Mouse (Mus musculus): ENCODE measurements around the gene Pard6a.

The Pard6a gene

GRCm38 (mm10) chr8:105700566-105700965 is 382 bp upstream of the Pard6a start:
- in situ Hi-C loops (cut with MboI), result loop anchor here (25.0 kb wide), 1 partner anchor 237 kb away; the partner anchor contains the start of genes Ctrl, Lcat and Psmb10

GRCm38 (mm10) chr8:105702001-105702401 is 1.1 kb downstream of the Pard6a start:
- in situ Hi-C loops (cut with MboI), result loop anchor here (25.0 kb wide), 1 partner anchor 235 kb away; the partner anchor contains the start of genes Ctrl, Lcat and Psmb10

- in situ Hi-C loops (cut with MboI), result loop anchor here (25.0 kb wide), 1 partner anchor 234 kb away; the partner anchor contains the start of genes Ctrl, Lcat and Psmb10
These were observed 1.9 kb downstream of the Pard6a start for GRCm38 (mm10) chr8:105702731-105703415.

GRCm38 (mm10) chr8:105704146-105704812 is 3.3 kb downstream of the Pard6a start:
- in situ Hi-C loops (cut with MboI), result loop anchor here (25.0 kb wide), 1 partner anchor 233 kb away; the partner anchor contains the start of genes Ctrl, Lcat and Psmb10

GRCm38 (mm10) chr8:105704955-105705354 is 4.0 kb downstream of the Pard6a start:
- in situ Hi-C loops (cut with MboI), result loop anchor here (25.0 kb wide), 1 partner anchor 232 kb away; the partner anchor contains the start of genes Ctrl, Lcat and Psmb10

- in situ Hi-C loops (cut with MboI), result loop anchor here (25.0 kb wide), 1 partner anchor 231 kb away; the partner anchor contains the start of genes Ctrl, Lcat and Psmb10
These were observed 5.5 kb downstream of the Pard6a start for GRCm38 (mm10) chr8:105706426-105706825.

- in situ Hi-C loops (cut with MboI), result loop anchor here (25.0 kb wide), 1 partner anchor 230 kb away; the partner anchor contains the start of genes Ctrl, Lcat and Psmb10
These were observed 6.8 kb downstream of the Pard6a start, which contains the start of the genes 4933405L10Rik and Enkd1 for GRCm38 (mm10) chr8:105707498-105708403. Gene 4933405L10Rik (plus strand): TSS chr8:105707655. Gene Enkd1 (minus strand): TSS chr8:105708210.

GRCm38 (mm10) chr8:105708675-105709074 is 7.7 kb downstream of the Pard6a start:
- in situ Hi-C loops (cut with MboI), result loop anchor here (25.0 kb wide), 1 partner anchor 229 kb away; the partner anchor contains the start of genes Ctrl, Lcat and Psmb10

- in situ Hi-C loops (cut with MboI), result loop anchor here (25.0 kb wide), 1 partner anchor 228 kb away; the partner anchor contains the start of genes Ctrl, Lcat and Psmb10
These were observed 8.4 kb downstream of the Pard6a start for GRCm38 (mm10) chr8:105709317-105709716.

GRCm38 (mm10) chr8:105712286-105712685 is 11.3 kb downstream of the Pard6a start:
- in situ Hi-C loops (cut with MboI), result loop anchor here (25.0 kb wide), 1 partner anchor 225 kb away; the partner anchor contains the start of genes Ctrl, Lcat and Psmb10

- in situ Hi-C loops (cut with MboI), result loop anchor here (25.0 kb wide), 1 partner anchor 223 kb away; the partner anchor contains the start of genes Ctrl, Lcat and Psmb10
These were observed 13.2 kb downstream of the Pard6a start for GRCm38 (mm10) chr8:105714139-105714538.

GRCm38 (mm10) chr8:105715042-105715441 is 14.1 kb downstream of the Pard6a start:
- in situ Hi-C loops (cut with MboI), result loop anchor here (25.0 kb wide), 1 partner anchor 222 kb away; the partner anchor contains the start of genes Ctrl, Lcat and Psmb10

- in situ Hi-C loops (cut with MboI), result loop anchor here (25.0 kb wide), 1 partner anchor 221 kb away; the partner anchor contains the start of genes Ctrl, Lcat and Psmb10
These were observed 15.5 kb downstream of the Pard6a start for GRCm38 (mm10) chr8:105716302-105716945.

- in situ Hi-C loops (cut with MboI), result loop anchor here (25.0 kb wide), 1 partner anchor 218 kb away; the partner anchor contains the start of genes Ctrl, Lcat and Psmb10
These were observed 18.7 kb downstream of the Pard6a start for GRCm38 (mm10) chr8:105719637-105720036.

- in situ Hi-C loops (cut with MboI), result loop anchor here (25.0 kb wide), 1 partner anchor 214 kb away; the partner anchor contains the start of genes Ctrl, Lcat and Psmb10
These were observed 21.9 kb downstream of the Pard6a start for GRCm38 (mm10) chr8:105722861-105723260.

- in situ Hi-C loops (cut with MboI), result no loop called here
These were observed 24.8 kb downstream of the Pard6a start for GRCm38 (mm10) chr8:105725726-105726125.

GRCm38 (mm10) chr8:105727397-105728124 is 26.6 kb downstream of the Pard6a start:
- in situ Hi-C loops (cut with MboI), result no loop called here

GRCm38 (mm10) chr8:105732186-105732585 is 31.2 kb downstream of the Pard6a start:
- in situ Hi-C loops (cut with MboI), result no loop called here

- in situ Hi-C loops (cut with MboI), result no loop called here
These were observed 38.3 kb downstream of the Pard6a start for GRCm38 (mm10) chr8:105739216-105739615.
